Mouse (Mus musculus) hindlimb bud, embryonic 11.5 days (tissue): ENCODE data around the gene Foxj2.

Experiments
- DNase-seq: peaks from one replicate; pipeline ENCODE4 v3.0.0-alpha.2; 2012; ENCODE audit warnings: low read depth, low spot score; ENCODE audit errors: extremely low spot score

Gene Foxj2

GRCm38 (mm10) chr6:122819306-122820070, at the start of gene Foxj2:
Gene Foxj2, plus strand, starts transcription at chr6:122819914.
- DNase-seq: no peak

- DNase-seq: no peak
Observed at GRCm38 (mm10) chr6:122770760-122771315, 48.9 kb upstream of the Foxj2 start.

GRCm38 (mm10) chr6:122772701-122773100, 47.0 kb upstream of the Foxj2 start:
- no peak for DNase-seq

- no peak for DNase-seq
Observed at GRCm38 (mm10) chr6:122774345-122774744, 45.4 kb upstream of the Foxj2 start.

GRCm38 (mm10) chr6:122776040-122776439, 43.7 kb upstream of the Foxj2 start:
- DNase-seq: no peak

- no peak for DNase-seq
Observed at GRCm38 (mm10) chr6:122779916-122780315, 39.8 kb upstream of the Foxj2 start.

GRCm38 (mm10) chr6:122781167-122781566, 38.5 kb upstream of the Foxj2 start:
- no peak for DNase-seq

GRCm38 (mm10) chr6:122782164-122782563, 37.5 kb upstream of the Foxj2 start:
- no peak for DNase-seq

GRCm38 (mm10) chr6:122784866-122785265, 34.8 kb upstream of the Foxj2 start:
- no peak for DNase-seq

GRCm38 (mm10) chr6:122786275-122786674, 33.4 kb upstream of the Foxj2 start:
- no peak for DNase-seq

GRCm38 (mm10) chr6:122795254-122795935, 24.3 kb upstream of the Foxj2 start:
- DNase-seq: no peak

GRCm38 (mm10) chr6:122800640-122801300, 18.9 kb upstream of the Foxj2 start:
- no peak for DNase-seq

- DNase-seq: no peak
Observed at GRCm38 (mm10) chr6:122801301-122801800, 18.4 kb upstream of the Foxj2 start, which contains the start of gene Slc2a3. Gene Slc2a3, minus strand, starts transcription at chr6:122801640.

- DNase-seq: no peak
Observed at GRCm38 (mm10) chr6:122801801-122802514, 17.8 kb upstream of the Foxj2 start.

GRCm38 (mm10) chr6:122804418-122804817, 15.3 kb upstream of the Foxj2 start:
- no peak for DNase-seq

- DNase-seq: no peak
Observed at GRCm38 (mm10) chr6:122810022-122810614, 9.6 kb upstream of the Foxj2 start.

- DNase-seq: peak; percentile 96
Observed at GRCm38 (mm10) chr6:122810615-122811279, 9.0 kb upstream of the Foxj2 start.

- DNase-seq: no peak
Observed at GRCm38 (mm10) chr6:122811280-122811652, 8.4 kb upstream of the Foxj2 start.

GRCm38 (mm10) chr6:122811771-122812600, 7.7 kb upstream of the Foxj2 start:
- no peak for DNase-seq
